Comparison of ENCODE assay signal across 8 mouse cellular contexts in genomic region chr17:28386150-28386905, GRCm38 (mm10). TPM values are rescaled to one million over a fixed set of nuclear protein-coding genes. Genes with fewer than 3 reads are reported as not detected.
DNase-seq lines count a peak whose midpoint lies in the region; ATAC-seq and TF ChIP-seq lines count a peak whose summit lies in the region.

No protein-coding gene starts in this region.

- peak; percentile 93 for TF ChIP-seq CTCF in lung, adult 2 months (IDR thresholded peaks at IDR 0.05; ENCODE audit: insufficient read depth, low read length)

- H3K9ac ChIP-seq in forebrain, embryonic 15.5 days (replicated peaks): peak overlapping the region; percentile 3; the same call in 1 of the 2 replicates

- intact Hi-C loops in heart, postnatal 25 days (cut with DNase I): loop anchor here (1.0 kb wide), 1 partner anchor 142 kb away; no protein-coding TSS in a partner anchor

- peaks cover 4% of the 10 kb centered on the region for H3K4me1 ChIP-seq in forebrain, embryonic 15.5 days
- H3K4me1 ChIP-seq in lung, adult 2 months (ENCODE audit: control insufficient read depth, insufficient read depth, low read length): no peaks in the 10 kb centered on the region

- H3K27ac ChIP-seq in forebrain, embryonic 15.5 days (replicated peaks): no peak overlapping the region

- peak overlapping the region; percentile 16; the same call in 1 of the 2 replicates for H3K4me3 ChIP-seq in forebrain, embryonic 15.5 days
- H3K4me3 ChIP-seq in lung, adult 2 months (replicated peaks; ENCODE audit: extremely low read depth, low read depth, low read length): no peak overlapping the region

- peak overlapping the region; percentile 42 for H3K4me2 ChIP-seq in forebrain, embryonic 15.5 days (replicated peaks)

- WGBS in forebrain, embryonic 15.5 days: 3% methylated on average over 23 of the region's 23 CpGs
- WGBS in lung, adult 2 months: 11% methylated on average over 23 of the region's 23 CpGs

- DNase-seq in CD4-positive, CD25-positive, alpha-beta regulatory T cell, adult 2 months (ENCODE audit: low read depth, low spot score): peak; percentile 91
- peak; percentile 44 for DNase-seq in c-Kit-positive CD71-positive TER-119-negative erythroid progenitor cells, embryonic 14.5 days (ENCODE audit: low read depth)
- DNase-seq in heart, postnatal 25 days (ENCODE audit: low spot score): peak; percentile 38
- DNase-seq in layer of hippocampus, adult 18-20 months (ENCODE audit: low spot score in 2 of 2): peak; percentile 73 to 89
- peak; percentile 80 for DNase-seq in lung, adult 2 months
- peak; percentile 70 for DNase-seq in ovary, adult 18-20 months (ENCODE audit: low spot score)
- peak; percentile 65 to 67 for DNase-seq in thymus, adult 18-20 months

- TF ChIP-seq POLR2A in lung, adult 2 months (IDR thresholded peaks at IDR 0.05; ENCODE audit: borderline replicate concordance, extremely low read depth, low read depth, low read length): no peak

- H3K27me3 ChIP-seq in forebrain, embryonic 15.5 days: no peaks in the 10 kb centered on the region; the same call in 1 of the 2 replicates

- ATAC-seq in forebrain, embryonic 15.5 days (replicated peaks): peak; percentile 46; the same call in 1 of the 2 replicates

- H3K36me3 ChIP-seq in forebrain, embryonic 15.5 days: no peaks in the 10 kb centered on the region

- no peaks in the 10 kb centered on the region for H3K9me3 ChIP-seq in forebrain, embryonic 15.5 days

RNA-seq across cellular contexts. Expression of gene Tulp1, which starts 21.3 kb away (rescaled TPM):
- polyA plus RNA-seq in forebrain, embryonic 15.5 days (2015; fragmentation: Nextera tagmentation; extraction: Ambion mirVana): 1.2 and 1.8 TPM in 2 replicates
- under 1 TPM in 1 of 2 experiments, not detected in 1; 0.34 TPM for total RNA-seq in heart, postnatal 25 days (2021)
- total RNA-seq in layer of hippocampus, adult 18-20 months (2021): not detected
- 7.0 and 7.2 TPM in 2 replicates for polyA plus RNA-seq in lung, adult 2 months (2012; rRNA removed)

RNA-seq across cellular contexts. Expression of gene Tead3, which starts 35.7 kb away (rescaled TPM):
- polyA plus RNA-seq in forebrain, embryonic 15.5 days (2015; fragmentation: Nextera tagmentation; extraction: Ambion mirVana): 1.9 TPM in 2 replicates
- total RNA-seq in heart, postnatal 25 days (2021): 10 to 100 TPM; 12.2 to 14.4 TPM
- 1 to 10 TPM; 2.0 to 2.4 TPM for total RNA-seq in layer of hippocampus, adult 18-20 months (2021)
- polyA plus RNA-seq in lung, adult 2 months (2012; rRNA removed): 28.1 and 30.7 TPM in 2 replicates

RNA-seq across cellular contexts. Expression of gene Rpl10a, which starts 58.1 kb away (rescaled TPM):
- polyA plus RNA-seq in forebrain, embryonic 15.5 days (2015; fragmentation: Nextera tagmentation; extraction: Ambion mirVana): 359 and 384 TPM in 2 replicates
- 100 to 1,000 TPM; 359 to 375 TPM for total RNA-seq in heart, postnatal 25 days (2021)
- total RNA-seq in layer of hippocampus, adult 18-20 months (2021): 100 to 1,000 TPM; 356 to 365 TPM
- polyA plus RNA-seq in lung, adult 2 months (2012; rRNA removed): 1,664 and 1,938 TPM in 2 replicates

Comparison
In these comparisons a context has a peak if more than half of its experiments do, and no peak if none do; other contexts are left out.
1. DNase-seq: peak in every context shown above with its lines; median percentile 91 in CD4-positive, CD25-positive, alpha-beta regulatory T cell, adult 2 months; 81 in layer of hippocampus, adult 18-20 months; 80 in lung, adult 2 months; 70 in ovary, adult 18-20 months; 66 in thymus, adult 18-20 months; 44 in c-Kit-positive CD71-positive TER-119-negative erythroid progenitor cells, embryonic 14.5 days; 38 in heart, postnatal 25 days.